Mouse (Mus musculus): Measurements from ENCODE around the gene Trip6.

DNA sequence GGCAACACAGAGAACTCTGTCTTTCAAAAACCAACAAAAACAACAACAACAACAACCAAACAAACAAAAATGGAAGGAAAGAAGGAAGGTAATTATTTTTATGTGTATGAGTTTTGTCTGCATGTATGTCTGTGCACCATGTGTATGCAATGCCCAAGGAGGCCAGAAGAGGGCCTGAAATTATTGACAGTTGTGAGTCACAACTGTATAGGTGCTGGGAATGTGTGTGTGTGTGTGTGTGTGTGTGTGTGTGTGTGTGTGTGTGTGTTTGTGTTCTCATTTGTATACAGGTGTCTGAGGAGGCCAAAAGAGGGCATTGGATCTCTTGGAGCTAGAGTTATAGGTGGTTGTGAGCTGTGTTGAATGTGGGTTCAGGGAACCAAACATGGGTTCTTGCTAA, 29.7 kb upstream of the Trip6 start:
- TF ChIP-seq CTCF (IDR thresholded peaks at IDR 0.05; ENCODE audit: low read depth) (peak; percentile 35), EP300 (IDR thresholded peaks at IDR 0.05; ENCODE audit: low read depth) (no peak)
